Mouse (Mus musculus) hindbrain, embryonic 13.5 days (tissue): ENCODE data around the gene Cpne6. TPM values are rescaled to one million over a fixed set of nuclear protein-coding genes. Genes with fewer than 3 reads are reported as not detected.

Source experiments
- ATAC-seq: fragments of 200-750 bp; cut with Nextera tagmentation; 2 replicates; pipeline ENCODE4 v1.8.0; 2017; ENCODE audit warnings: moderate TSS enrichment; ENCODE audit not compliant: low FRiP score
- H3K27ac ChIP-seq: fragments of 300-500 bp; sonication (generic); 2 replicates; pipeline ENCODE4 v1.5.1; 2015; ENCODE audit warnings: inconsistent platforms, mild to moderate bottlenecking, moderate library complexity
- H3K27me3 ChIP-seq: fragments of 300-500 bp; sonication (generic); 2 replicates; pipeline ENCODE4 v1.6.1; 2015; ENCODE audit warnings: mild to moderate bottlenecking, inconsistent platforms
- H3K36me3 ChIP-seq: fragments of 300-500 bp; sonication (generic); 2 replicates; pipeline ENCODE4 v1.6.1; 2015; ENCODE audit warnings: mild to moderate bottlenecking, inconsistent platforms
- H3K4me1 ChIP-seq: fragments of 300-500 bp; sonication (generic); replicated peaks from 2 replicates; pipeline ENCODE4 v1.6.1; 2015; ENCODE audit warnings: inconsistent platforms
- H3K4me2 ChIP-seq: fragments of 300-500 bp; sonication (generic); 2 replicates; pipeline ENCODE4 v1.6.1; 2015; ENCODE audit warnings: inconsistent platforms, mild to moderate bottlenecking, moderate library complexity
- H3K4me3 ChIP-seq: fragments of 300-500 bp; sonication (generic); 2 replicates; pipeline ENCODE4 v1.5.1; 2015; ENCODE audit warnings: mild to moderate bottlenecking, inconsistent platforms
- H3K9ac ChIP-seq: fragments of 300-500 bp; sonication (generic); 2 replicates; pipeline ENCODE4 v1.6.1; 2015; ENCODE audit warnings: mild to moderate bottlenecking, inconsistent platforms
- H3K9me3 ChIP-seq: fragments of 300-500 bp; sonication (generic); 2 replicates; pipeline ENCODE4 v1.6.1; 2016; ENCODE audit warnings: inconsistent platforms
- WGBS: fragments of 180-500 bp; shearing (Covaris S2); methylation state at CpG from one replicate; pipeline ENCODE4 v1.1.7; 2015; 5-methylcytosine and 5-hydroxymethylcytosine counted together
- polyA plus RNA-seq: library from polyadenylated mRNA; unstranded; fragments of >200 nt; fragmentation: Nextera tagmentation; extraction: Ambion mirVana; gene quantifications from 2 replicates; pipeline ENCODE4 v1.2.1, GENCODE M21; 2015

The Cpne6 gene
- polyA plus RNA-seq = 2.4 and 2.5 TPM in 2 replicates

- H3K36me3 ChIP-seq = peaks cover 8% of the 10 kb centered on the region; the same call in 1 of the 2 replicates
- 70% methylated on average over 22 of the region's 22 CpGs for WGBS
- no peak within 1 kb of the TSS for H3K27ac ChIP-seq
- 0 out of 2 replicates have a peak within 1 kb of the TSS, but pooled peaks have one; percentile 46 for H3K9ac ChIP-seq
- peaks cover 21% of the 10 kb centered on the region for H3K4me1 ChIP-seq
- ATAC-seq = peak; percentile 37; the same call in 1 of the 2 replicates
- no peak within 1 kb of the TSS for H3K4me2 ChIP-seq
- no peaks in the 10 kb centered on the region for H3K9me3 ChIP-seq
- H3K27me3 ChIP-seq = peaks cover 6% of the 10 kb centered on the region
- no peak within 1 kb of the TSS for H3K4me3 ChIP-seq
These were observed at the start of gene Cpne6 for GRCm38 (mm10) chr14:55510125-55510731. Gene Cpne6, plus strand, starts transcription at chr14:55510445.

DNA sequence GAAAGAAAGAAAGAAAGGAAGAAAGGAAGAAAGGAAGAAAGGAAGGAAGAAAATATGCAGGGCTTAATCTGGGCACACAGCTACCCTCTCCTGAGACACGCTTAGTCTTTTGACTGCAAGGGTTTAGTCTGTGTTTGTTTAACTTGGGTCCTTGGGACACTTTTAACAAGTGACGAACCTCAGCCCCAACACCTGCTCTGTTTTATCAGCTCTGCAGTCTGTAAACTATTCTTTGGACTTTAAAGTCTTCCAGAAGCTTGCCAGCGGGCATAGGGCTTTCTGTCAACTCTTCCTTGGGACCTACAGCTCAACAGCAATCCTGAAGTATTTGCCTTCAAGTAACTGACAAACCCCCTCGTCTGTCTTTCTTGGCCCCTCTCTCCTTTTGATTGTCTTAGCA is 48.5 kb upstream of the Cpne6 start:
- H3K4me2 ChIP-seq = no peak overlapping the region
- no peak for ATAC-seq
- H3K27ac ChIP-seq = no peak overlapping the region
- H3K4me3 ChIP-seq = no peak overlapping the region
- H3K27me3 ChIP-seq = 0 out of 2 replicates have a peak, but pooled peaks cover 16% of the 10 kb centered on the region
- H3K4me1 ChIP-seq = no peaks in the 10 kb centered on the region
- H3K36me3 ChIP-seq = no peaks in the 10 kb centered on the region
- H3K9ac ChIP-seq = no peak overlapping the region
- no peaks in the 10 kb centered on the region for H3K9me3 ChIP-seq
- 79% methylated on average over 4 of the region's 4 CpGs for WGBS

- 86% methylated on average over 4 of the region's 4 CpGs for WGBS
- Histone ChIP-seq H3K9me3 (no peaks in the 10 kb centered on the region), H3K9ac (no peak overlapping the region), H3K27me3 (0 out of 2 replicates have a peak, but pooled peaks cover 10% of the 10 kb centered on the region), H3K36me3 (no peaks in the 10 kb centered on the region), H3K4me2 (no peak overlapping the region), H3K27ac (no peak overlapping the region), H3K4me3 (no peak overlapping the region), H3K4me1 (0 out of 2 replicates have a peak, but pooled peaks cover 3% of the 10 kb centered on the region)
- ATAC-seq = no peak
These were observed 43.8 kb upstream of the Cpne6 start for GRCm38 (mm10) chr14:55466481-55466880.

DNA sequence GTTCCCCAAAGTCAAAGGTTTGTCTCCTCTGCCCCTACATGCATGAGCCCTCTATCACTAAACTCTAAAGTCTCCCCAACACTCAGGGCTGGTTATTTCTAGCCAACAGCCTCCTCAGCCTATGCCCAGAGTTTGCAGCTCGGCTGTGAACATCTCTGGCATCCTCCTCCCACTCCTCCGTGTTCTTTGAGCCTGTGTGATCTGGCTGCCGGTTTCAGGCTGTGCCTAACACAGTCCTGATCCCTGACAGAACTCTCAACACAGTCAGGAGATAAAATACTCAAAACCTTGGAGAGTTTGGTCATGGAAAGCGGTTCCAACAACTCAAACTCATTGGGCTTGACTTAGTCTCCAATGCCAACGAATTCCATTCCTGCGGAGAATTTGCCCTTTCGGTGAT is 43.1 kb upstream of the Cpne6 start:
- 82% methylated on average over 7 of the region's 7 CpGs for WGBS
- no peak overlapping the region for H3K4me2 ChIP-seq
- H3K9ac ChIP-seq = no peak overlapping the region
- 0 out of 2 replicates have a peak, but pooled peaks cover 3% of the 10 kb centered on the region for H3K4me1 ChIP-seq
- H3K9me3 ChIP-seq = no peaks in the 10 kb centered on the region
- H3K27ac ChIP-seq = no peak overlapping the region
- H3K36me3 ChIP-seq = no peaks in the 10 kb centered on the region
- 0 out of 2 replicates have a peak, but pooled peaks cover 10% of the 10 kb centered on the region for H3K27me3 ChIP-seq
- ATAC-seq = no peak
- no peak overlapping the region for H3K4me3 ChIP-seq

DNA sequence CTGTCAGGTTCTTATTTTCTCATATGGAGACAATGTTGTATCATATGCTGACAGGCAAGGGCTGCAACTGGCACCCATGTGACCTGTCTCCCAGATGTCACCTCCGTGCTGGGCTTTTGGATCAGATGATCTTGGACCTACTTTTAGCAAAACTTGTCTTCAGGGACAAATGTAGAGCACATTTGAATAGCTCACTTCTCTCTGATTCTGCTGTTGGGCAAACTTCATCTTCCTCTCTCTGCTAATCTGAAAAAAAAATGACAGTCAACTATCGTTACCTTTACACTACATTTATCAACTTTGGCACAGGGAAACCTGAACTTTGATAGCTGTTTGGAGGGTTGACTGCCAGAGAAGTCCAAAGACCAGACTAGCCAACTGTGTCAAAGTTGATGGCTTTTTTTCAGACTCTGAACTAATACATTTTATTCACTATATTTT is 41.9 kb upstream of the Cpne6 start:
- Histone ChIP-seq H3K9me3 (no peaks in the 10 kb centered on the region), H3K4me3 (no peak overlapping the region), H3K27ac (no peak overlapping the region), H3K27me3 (0 out of 2 replicates have a peak, but pooled peaks cover 10% of the 10 kb centered on the region), H3K9ac (no peak overlapping the region), H3K36me3 (no peaks in the 10 kb centered on the region), H3K4me1 (0 out of 2 replicates have a peak, but pooled peaks cover 3% of the 10 kb centered on the region), H3K4me2 (no peak overlapping the region)
- 89% methylated on average over 2 of the region's 2 CpGs for WGBS
- no peak for ATAC-seq

DNA sequence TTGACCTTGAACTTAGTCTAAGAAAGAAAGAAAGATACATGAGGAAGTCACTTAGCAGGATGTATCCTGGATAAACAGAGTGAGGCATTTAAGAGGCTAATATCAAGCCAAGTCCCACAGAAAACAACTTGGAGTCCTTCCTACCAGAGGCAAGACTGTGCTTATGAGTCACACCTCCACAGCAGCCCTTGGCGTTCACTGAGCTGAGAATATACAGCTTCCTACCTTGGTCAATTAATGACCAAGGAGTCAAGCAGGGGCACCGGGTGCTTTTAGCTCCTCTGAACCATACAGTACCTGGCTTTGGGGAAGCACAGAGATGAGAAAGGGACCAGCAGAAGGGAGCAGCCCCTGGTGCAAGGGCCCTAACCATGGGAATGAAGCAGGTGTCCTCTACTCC is 41.2 kb upstream of the Cpne6 start:
- no peak for ATAC-seq
- H3K4me3 ChIP-seq = no peak overlapping the region
- no peak overlapping the region for H3K27ac ChIP-seq
- H3K4me1 ChIP-seq = 0 out of 2 replicates have a peak, but pooled peaks cover 3% of the 10 kb centered on the region
- H3K4me2 ChIP-seq = no peak overlapping the region
- no peaks in the 10 kb centered on the region for H3K9me3 ChIP-seq
- H3K36me3 ChIP-seq = no peaks in the 10 kb centered on the region
- H3K9ac ChIP-seq = no peak overlapping the region
- 0 out of 2 replicates have a peak, but pooled peaks cover 10% of the 10 kb centered on the region for H3K27me3 ChIP-seq
- 95% methylated on average over 2 of the region's 2 CpGs for WGBS

DNA sequence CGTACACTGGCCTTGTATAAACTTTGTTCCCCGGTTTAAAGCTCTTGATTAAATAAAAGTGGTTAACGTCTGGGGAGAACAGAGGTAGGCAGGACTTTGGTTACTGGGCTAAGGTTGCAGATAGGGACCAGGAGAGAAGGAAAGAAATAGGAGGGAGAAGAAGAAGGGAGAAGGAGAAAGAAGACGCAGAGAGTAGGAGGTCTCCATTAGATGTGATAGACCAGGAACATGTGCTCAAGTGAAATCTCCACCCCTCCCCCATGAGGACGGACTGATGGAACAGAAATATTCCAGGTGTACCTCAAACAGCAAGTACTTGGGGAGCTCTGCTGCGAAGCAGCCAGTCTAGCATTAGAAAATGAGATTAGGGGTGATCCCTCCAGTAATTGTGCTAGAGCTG is 40.4 kb upstream of the Cpne6 start:
- H3K4me2 ChIP-seq = no peak overlapping the region
- H3K27ac ChIP-seq = no peak overlapping the region
- ATAC-seq = no peak
- 0 out of 2 replicates have a peak, but pooled peaks cover 10% of the 10 kb centered on the region for H3K27me3 ChIP-seq
- H3K9me3 ChIP-seq = no peaks in the 10 kb centered on the region
- no peak overlapping the region for H3K4me3 ChIP-seq
- WGBS = 91% methylated on average over 6 of the region's 6 CpGs
- H3K4me1 ChIP-seq = 0 out of 2 replicates have a peak, but pooled peaks cover 3% of the 10 kb centered on the region
- no peak overlapping the region for H3K9ac ChIP-seq
- H3K36me3 ChIP-seq = no peaks in the 10 kb centered on the region

GRCm38 (mm10) chr14:55470806-55471205 is 39.4 kb upstream of the Cpne6 start:
- Histone ChIP-seq H3K27ac (no peak overlapping the region), H3K36me3 (no peaks in the 10 kb centered on the region), H3K9me3 (no peaks in the 10 kb centered on the region), H3K27me3 (0 out of 2 replicates have a peak, but pooled peaks cover 10% of the 10 kb centered on the region), H3K4me3 (no peak overlapping the region), H3K9ac (no peak overlapping the region; the same call in 1 of the 2 replicates), H3K4me1 (0 out of 2 replicates have a peak, but pooled peaks cover 3% of the 10 kb centered on the region), H3K4me2 (no peak overlapping the region)
- ATAC-seq = no peak
- WGBS = 18% methylated on average over 10 of the region's 10 CpGs

- Histone ChIP-seq H3K4me2 (no peak overlapping the region), H3K27ac (no peak overlapping the region), H3K36me3 (no peaks in the 10 kb centered on the region), H3K9ac (no peak overlapping the region), H3K27me3 (no peaks in the 10 kb centered on the region), H3K4me3 (no peak overlapping the region), H3K9me3 (no peaks in the 10 kb centered on the region), H3K4me1 (peaks cover 7% of the 10 kb centered on the region; the same call in 1 of the 2 replicates)
- 69% methylated on average over 2 of the region's 2 CpGs for WGBS
- no peak for ATAC-seq
These were observed 34.6 kb upstream of the Cpne6 start for GRCm38 (mm10) chr14:55475654-55476053.

DNA sequence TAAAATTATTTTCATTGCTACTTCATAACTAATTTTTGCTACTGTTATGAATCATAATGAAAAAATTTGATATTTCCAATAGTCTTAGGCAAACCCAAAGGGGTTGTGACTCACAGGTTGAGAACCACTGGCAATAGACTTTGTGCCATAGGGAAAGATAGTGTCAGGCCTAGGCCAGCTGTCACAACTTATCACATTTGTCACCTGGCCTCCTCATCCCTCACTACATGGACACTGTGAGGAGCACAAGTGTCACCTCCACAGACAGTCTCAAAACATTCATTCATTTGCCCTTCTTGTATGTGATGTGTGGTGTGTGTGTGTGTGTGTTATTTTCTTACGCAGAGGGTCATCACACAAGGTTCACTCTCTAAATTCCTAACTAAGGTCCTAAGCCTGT is 32.8 kb upstream of the Cpne6 start:
- 100% methylated on average over 1 of the region's 1 CpGs for WGBS
- no peak overlapping the region for H3K27ac ChIP-seq
- ATAC-seq = no peak

GRCm38 (mm10) chr14:55477829-55478228 is 32.4 kb upstream of the Cpne6 start:
- Histone ChIP-seq H3K27ac (no peak overlapping the region), H3K9ac (no peak overlapping the region), H3K4me1 (peaks cover 4% of the 10 kb centered on the region; the same call in 1 of the 2 replicates), H3K36me3 (no peaks in the 10 kb centered on the region), H3K9me3 (no peaks in the 10 kb centered on the region), H3K4me2 (peak overlapping the region; percentile 56; the same call in 1 of the 2 replicates), H3K27me3 (no peaks in the 10 kb centered on the region), H3K4me3 (no peak overlapping the region)
- ATAC-seq = no peak
- 92% methylated on average over 5 of the region's 5 CpGs for WGBS

More for the DNA sequence above, 32.8 kb upstream of the Cpne6 start:
- Histone ChIP-seq H3K9ac (no peak overlapping the region), H3K27me3 (no peaks in the 10 kb centered on the region), H3K4me1 (peaks cover 4% of the 10 kb centered on the region; the same call in 1 of the 2 replicates), H3K36me3 (no peaks in the 10 kb centered on the region), H3K4me2 (no peak overlapping the region), H3K9me3 (no peaks in the 10 kb centered on the region), H3K4me3 (no peak overlapping the region)

DNA sequence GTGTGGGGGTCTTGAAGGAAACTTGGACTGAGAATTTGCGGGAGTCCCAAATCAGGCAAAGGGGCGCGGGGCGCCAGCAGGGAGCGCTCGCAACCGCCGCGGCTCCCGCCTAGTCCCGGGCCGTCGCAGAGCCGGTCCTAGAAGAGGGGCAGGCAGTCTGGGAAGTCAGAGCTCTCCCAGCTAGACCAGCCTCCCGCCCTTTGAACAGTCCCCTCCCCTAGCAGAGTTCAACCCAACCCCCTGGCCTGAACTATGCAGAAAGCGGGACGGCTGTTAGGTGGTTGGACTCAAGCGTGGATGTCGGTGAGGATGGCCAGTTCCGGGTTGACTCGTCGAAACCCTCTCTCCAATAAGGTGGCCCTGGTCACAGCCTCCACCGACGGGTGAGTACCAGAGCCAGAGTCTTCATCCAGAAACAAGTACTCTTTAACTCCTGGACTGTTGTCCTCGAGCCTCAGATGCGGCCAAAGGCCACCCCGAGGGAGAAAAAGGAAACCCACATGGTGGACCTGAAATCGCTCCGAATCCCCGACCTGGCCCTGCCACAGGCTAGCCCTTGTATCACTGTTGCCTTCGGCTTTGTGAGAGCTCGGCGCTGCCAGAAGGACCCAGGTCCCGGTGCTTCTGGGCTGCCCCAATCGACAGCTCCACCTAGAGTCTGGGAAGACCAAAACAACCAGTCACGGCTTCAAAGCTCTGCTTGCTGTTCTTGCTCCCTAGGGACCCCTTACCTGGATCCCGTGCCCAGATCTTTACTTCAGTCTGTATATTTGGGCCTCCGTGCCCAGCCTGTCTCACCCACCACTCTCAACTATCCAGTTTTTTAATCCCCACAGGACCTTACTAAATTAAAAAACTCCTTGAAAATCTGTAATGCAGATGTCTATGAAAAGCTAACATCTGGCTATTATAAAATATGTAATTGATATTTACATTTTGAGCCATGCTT is 31.3 kb upstream of the Cpne6 start, which contains the start of gene Dhrs4:
Gene Dhrs4, plus strand, starts transcription at position 108 of the 949 bp plus-strand sequence.
- peak within 1 kb of the TSS; percentile 43 for H3K4me3 ChIP-seq
- H3K36me3 ChIP-seq = no peaks in the 10 kb centered on the region
- 0 out of 2 replicates have a peak within 1 kb of the TSS, but pooled peaks have one; percentile 19 for H3K27ac ChIP-seq
- peak within 1 kb of the TSS; percentile 67 for H3K9ac ChIP-seq
- WGBS = 2% methylated on average over 38 of the region's 38 CpGs
- H3K27me3 ChIP-seq = no peaks in the 10 kb centered on the region
- peaks cover 4% of the 10 kb centered on the region; the same call in 1 of the 2 replicates for H3K4me1 ChIP-seq
- ATAC-seq = peak; percentile 93
- no peaks in the 10 kb centered on the region for H3K9me3 ChIP-seq
- peak within 1 kb of the TSS; percentile 56 for H3K4me2 ChIP-seq
